Mouse (Mus musculus) limb, embryonic 12.5 days (tissue): Measurements from ENCODE around the gene Msi2. TPM values are rescaled to one million over a fixed set of nuclear protein-coding genes. Genes with fewer than 3 reads are reported as not detected.
A peak's percentile ranks its signal among the peaks of the same experiment; 100 is the strongest.

Source experiments
- ATAC-seq: fragments of 200-750 bp; cut with Nextera tagmentation; 2 replicates; pipeline ENCODE4 v1.8.0; 2017; ENCODE audit warnings: low read depth, moderate TSS enrichment; ENCODE audit not compliant: insufficient number of reproducible peaks, insufficient read depth, low FRiP score, low TSS enrichment
- H3K27ac ChIP-seq: fragments of 300-500 bp; sonication (generic); 2 replicates; pipeline ENCODE4 v1.5.1; 2016; ENCODE audit warnings: mild to moderate bottlenecking, moderate library complexity
- H3K27me3 ChIP-seq: fragments of 300-500 bp; sonication (generic); 2 replicates; pipeline ENCODE4 v1.6.1; 2016; ENCODE audit warnings: mild to moderate bottlenecking, moderate library complexity
- H3K36me3 ChIP-seq: fragments of 300-500 bp; sonication (generic); 2 replicates; pipeline ENCODE4 v1.6.1; 2016; ENCODE audit warnings: mild to moderate bottlenecking, moderate library complexity
- H3K4me1 ChIP-seq: fragments of 300-500 bp; sonication (generic); replicated peaks from 2 replicates; pipeline ENCODE4 v1.6.1; 2016
- H3K4me2 ChIP-seq: fragments of 300-500 bp; sonication (generic); 2 replicates; pipeline ENCODE4 v1.6.1; 2016; ENCODE audit warnings: mild to moderate bottlenecking, moderate library complexity
- H3K4me3 ChIP-seq: fragments of 300-500 bp; sonication (generic); replicated peaks from 2 replicates; pipeline ENCODE4 v1.5.1; 2016; ENCODE audit warnings: mild to moderate bottlenecking
- H3K9ac ChIP-seq: fragments of 300-500 bp; sonication (generic); replicated peaks from 2 replicates; pipeline ENCODE4 v1.6.1; 2016; ENCODE audit warnings: mild to moderate bottlenecking, moderate library complexity
- H3K9me3 ChIP-seq: fragments of 300-500 bp; sonication (generic); 2 replicates; pipeline ENCODE4 v1.6.1; 2016; ENCODE audit warnings: mild to moderate bottlenecking, moderate library complexity
- WGBS: fragments of 180-500 bp; shearing (Covaris S2); methylation state at CpG from one replicate; pipeline ENCODE4 v1.1.7; 2016; 5-methylcytosine and 5-hydroxymethylcytosine counted together
- polyA plus RNA-seq: library from polyadenylated mRNA; unstranded; fragments of >200 nt; fragmentation: Nextera tagmentation; extraction: Ambion mirVana; gene quantifications from 2 replicates; pipeline ENCODE4 v1.2.1, GENCODE M21; 2016

The Msi2 gene
- polyA plus RNA-seq, 1 experiment from 2014 or later = 24.0 TPM

DNA sequence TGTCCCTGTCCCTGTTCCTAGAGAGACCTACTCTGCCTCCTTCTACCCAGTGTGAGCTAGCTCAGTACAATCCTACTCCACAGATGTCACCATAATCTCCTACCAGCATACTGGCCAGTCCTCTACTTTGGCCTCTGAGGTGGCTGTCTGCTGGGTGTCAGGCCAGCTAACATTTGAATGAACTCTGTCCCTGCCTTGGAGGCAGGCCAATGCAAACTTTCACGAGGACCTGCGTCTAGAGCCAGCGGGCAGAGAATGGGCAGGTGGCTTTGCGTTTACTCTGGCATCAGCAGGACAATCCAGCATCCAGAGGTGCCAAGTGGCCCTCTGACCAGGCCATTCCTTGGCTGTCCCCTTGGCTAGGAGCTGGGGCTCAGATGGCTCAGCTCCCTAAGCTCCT is 331.4 kb downstream of the Msi2 start:
- Histone ChIP-seq H3K4me3 (no peak overlapping the region), H3K9ac (no peak overlapping the region), H3K36me3 (peaks cover 37% of the 10 kb centered on the region), H3K4me1 (no peaks in the 10 kb centered on the region), H3K27me3 (no peaks in the 10 kb centered on the region), H3K27ac (no peak overlapping the region), H3K9me3 (no peaks in the 10 kb centered on the region), H3K4me2 (no peak overlapping the region)
- WGBS = 86% methylated on average over 4 of the region's 4 CpGs
- ATAC-seq = no peak

GRCm38 (mm10) chr11:88382449-88382848 is 335.9 kb downstream of the Msi2 start:
- Histone ChIP-seq H3K27me3 (no peaks in the 10 kb centered on the region), H3K9ac (no peak overlapping the region), H3K4me1 (no peaks in the 10 kb centered on the region), H3K4me3 (no peak overlapping the region), H3K36me3 (peaks cover 45% of the 10 kb centered on the region), H3K9me3 (no peaks in the 10 kb centered on the region), H3K4me2 (no peak overlapping the region), H3K27ac (no peak overlapping the region)
- WGBS = 87% methylated on average over 9 of the region's 9 CpGs
- no peak for ATAC-seq

DNA sequence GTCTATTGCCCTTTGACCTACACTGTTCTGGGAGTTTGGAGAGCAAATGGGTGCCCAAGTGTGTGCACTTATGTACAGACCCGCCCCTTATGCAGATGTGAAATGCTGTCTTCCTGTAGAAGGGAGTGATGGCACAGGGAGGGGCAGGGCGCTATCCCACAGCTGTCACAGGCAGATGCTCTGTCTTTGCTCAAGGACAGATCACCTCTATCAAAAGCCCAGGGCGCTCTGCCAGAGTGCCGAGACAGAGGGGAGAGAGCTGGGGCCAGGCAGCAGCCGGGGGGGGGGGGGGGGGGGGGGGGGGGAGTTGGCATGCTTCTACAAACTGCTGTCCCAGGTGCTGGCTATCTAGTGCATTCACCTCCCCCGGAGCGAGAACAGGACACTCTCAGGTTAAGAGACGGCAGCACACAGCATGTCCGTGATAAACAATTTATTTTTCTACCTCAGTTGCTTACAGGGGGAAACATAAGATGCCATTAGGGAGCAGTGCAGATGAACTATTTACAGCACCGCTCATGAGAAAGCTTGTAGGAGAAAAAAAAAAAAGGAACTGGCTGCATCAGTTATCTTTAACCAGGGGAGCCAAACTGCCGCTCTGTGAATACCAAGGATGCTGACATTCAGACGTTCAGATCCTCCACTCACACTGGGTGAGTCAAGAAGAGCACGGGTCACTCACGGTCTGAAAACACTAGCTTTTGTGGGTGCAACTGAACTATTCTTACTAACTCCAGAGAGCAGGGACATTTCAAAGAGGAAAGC is 337.0 kb downstream of the Msi2 start:
- H3K9ac ChIP-seq = no peak overlapping the region
- WGBS = 67% methylated on average over 11 of the region's 14 CpGs
- H3K9me3 ChIP-seq = no peaks in the 10 kb centered on the region
- H3K27ac ChIP-seq = no peak overlapping the region
- H3K4me3 ChIP-seq = no peak overlapping the region
- peaks cover 52% of the 10 kb centered on the region for H3K36me3 ChIP-seq
- no peak for ATAC-seq
- no peaks in the 10 kb centered on the region for H3K4me1 ChIP-seq
- no peak overlapping the region for H3K4me2 ChIP-seq
- H3K27me3 ChIP-seq = no peaks in the 10 kb centered on the region

DNA sequence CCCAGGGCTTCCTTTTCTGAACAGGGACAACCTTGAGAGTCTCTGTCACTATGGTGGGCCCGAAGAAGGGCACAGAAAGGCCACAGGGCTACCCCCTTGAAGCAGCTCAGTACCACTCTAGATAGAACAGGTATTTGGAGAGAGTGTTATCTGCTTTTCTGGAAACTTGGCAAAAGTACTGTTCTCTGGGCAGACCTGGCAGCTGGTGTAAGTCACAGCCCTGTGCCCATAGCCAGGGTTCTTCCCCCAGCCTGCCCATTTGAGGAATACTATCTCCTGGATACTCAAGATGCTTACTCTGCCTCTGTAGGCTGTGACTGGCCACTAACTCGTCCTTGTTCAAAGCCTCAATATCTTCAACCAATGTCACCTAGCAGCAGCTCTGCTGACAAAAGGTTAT is 338.7 kb downstream of the Msi2 start:
- Histone ChIP-seq H3K9me3 (no peaks in the 10 kb centered on the region), H3K4me2 (no peak overlapping the region), H3K9ac (no peak overlapping the region), H3K4me3 (no peak overlapping the region), H3K36me3 (peaks cover 44% of the 10 kb centered on the region), H3K27me3 (no peaks in the 10 kb centered on the region), H3K4me1 (no peaks in the 10 kb centered on the region), H3K27ac (no peak overlapping the region)
- no peak for ATAC-seq
- 82% methylated on average over 2 of the region's 2 CpGs for WGBS

- no peak overlapping the region for H3K9ac ChIP-seq
- ATAC-seq = no peak
- no peaks in the 10 kb centered on the region for H3K9me3 ChIP-seq
- 57% methylated on average over 9 of the region's 9 CpGs for WGBS
- peaks cover 38% of the 10 kb centered on the region for H3K36me3 ChIP-seq
- H3K4me1 ChIP-seq = no peaks in the 10 kb centered on the region
- no peak overlapping the region for H3K4me3 ChIP-seq
- no peaks in the 10 kb centered on the region for H3K27me3 ChIP-seq
- H3K4me2 ChIP-seq = no peak overlapping the region
- H3K27ac ChIP-seq = no peak overlapping the region
Observed at GRCm38 (mm10) chr11:88378686-88379339, 339.5 kb downstream of the Msi2 start.

GRCm38 (mm10) chr11:88372589-88372988 is 345.7 kb downstream of the Msi2 start:
- H3K4me3 ChIP-seq = no peak overlapping the region
- no peaks in the 10 kb centered on the region for H3K27me3 ChIP-seq
- H3K4me2 ChIP-seq = no peak overlapping the region
- H3K36me3 ChIP-seq = peaks cover 30% of the 10 kb centered on the region; the same call in 1 of the 2 replicates
- no peak for ATAC-seq
- no peak overlapping the region for H3K9ac ChIP-seq
- 89% methylated on average over 4 of the region's 4 CpGs for WGBS
- no peaks in the 10 kb centered on the region for H3K4me1 ChIP-seq
- H3K9me3 ChIP-seq = no peaks in the 10 kb centered on the region
- 0 out of 2 replicates have a peak overlapping the region, but pooled peaks have one; percentile 41 for H3K27ac ChIP-seq

DNA sequence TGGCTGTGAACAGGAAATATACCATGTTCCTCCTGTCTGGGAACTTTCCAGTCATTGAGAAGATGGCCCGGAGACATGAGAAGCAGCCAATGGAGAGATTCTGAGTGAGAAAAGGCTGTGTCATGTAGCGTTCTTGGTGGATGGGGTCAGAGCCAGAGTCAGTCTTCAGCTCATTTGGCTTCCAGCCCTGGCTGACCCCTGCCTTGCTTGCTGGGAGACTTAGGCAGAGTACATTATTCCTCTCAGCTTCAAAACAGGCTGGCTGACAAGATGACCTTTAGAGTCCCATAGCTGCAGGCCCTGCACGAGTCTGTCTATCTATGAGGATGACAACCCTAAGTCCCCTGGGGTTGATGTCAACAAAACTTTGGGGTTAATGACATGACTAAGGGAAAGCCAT is 348.4 kb downstream of the Msi2 start:
- WGBS = 87% methylated on average over 3 of the region's 3 CpGs

GRCm38 (mm10) chr11:88367501-88367900 is 350.8 kb downstream of the Msi2 start:
- Histone ChIP-seq H3K36me3 (peaks cover 28% of the 10 kb centered on the region), H3K9me3 (no peaks in the 10 kb centered on the region), H3K27ac (no peak overlapping the region), H3K27me3 (no peaks in the 10 kb centered on the region), H3K4me2 (no peak overlapping the region), H3K9ac (no peak overlapping the region), H3K4me1 (no peaks in the 10 kb centered on the region; the same call in 1 of the 2 replicates), H3K4me3 (no peak overlapping the region)
- 87% methylated on average over 4 of the region's 4 CpGs for WGBS
- no peak for ATAC-seq

More for the DNA sequence above, 348.4 kb downstream of the Msi2 start:
- Histone ChIP-seq H3K4me2 (no peak overlapping the region), H3K9ac (no peak overlapping the region), H3K4me3 (no peak overlapping the region), H3K4me1 (no peaks in the 10 kb centered on the region; the same call in 1 of the 2 replicates), H3K9me3 (no peaks in the 10 kb centered on the region), H3K27ac (no peak overlapping the region), H3K36me3 (peaks cover 32% of the 10 kb centered on the region), H3K27me3 (no peaks in the 10 kb centered on the region)
- no peak for ATAC-seq

DNA sequence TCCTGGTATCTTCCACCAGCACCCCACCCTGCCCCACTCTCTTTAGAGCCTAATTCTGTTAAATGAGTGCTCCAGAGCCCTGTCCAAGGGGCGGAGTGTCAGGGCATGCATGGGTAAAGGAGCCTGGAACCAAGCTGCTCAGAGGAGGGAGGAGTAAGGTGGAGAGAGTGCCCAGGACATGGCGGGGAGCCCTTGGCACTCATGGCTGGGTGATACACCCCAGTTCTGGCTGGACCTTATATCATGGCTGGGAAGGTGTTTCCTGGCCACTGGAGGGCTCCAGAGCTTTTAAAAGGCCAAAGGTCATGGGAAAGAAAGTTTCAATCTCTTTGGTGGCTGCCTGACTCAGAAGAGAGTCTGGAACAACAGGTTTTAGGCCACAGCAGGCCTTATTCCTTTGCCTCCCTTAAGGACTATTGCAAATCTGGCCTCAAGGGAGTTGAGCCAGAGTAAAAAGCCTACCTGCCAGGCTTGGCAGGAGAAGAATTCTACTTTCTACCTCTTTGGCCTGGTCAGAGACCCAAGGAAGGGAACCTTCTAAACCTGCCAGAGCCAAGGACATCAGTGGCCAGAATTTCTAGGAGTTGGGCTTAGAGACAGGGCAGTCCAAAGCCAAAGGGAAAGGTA is 352.3 kb downstream of the Msi2 start:
- no peak overlapping the region for H3K27ac ChIP-seq
- H3K36me3 ChIP-seq = peaks cover 28% of the 10 kb centered on the region
- 90% methylated on average over 2 of the region's 2 CpGs for WGBS
- H3K4me1 ChIP-seq = no peaks in the 10 kb centered on the region; the same call in 1 of the 2 replicates
- H3K27me3 ChIP-seq = no peaks in the 10 kb centered on the region
- no peak overlapping the region for H3K4me2 ChIP-seq
- ATAC-seq = no peak
- no peak overlapping the region for H3K9ac ChIP-seq
- no peak overlapping the region for H3K4me3 ChIP-seq
- no peaks in the 10 kb centered on the region for H3K9me3 ChIP-seq

- peaks cover 24% of the 10 kb centered on the region for H3K36me3 ChIP-seq
Observed at GRCm38 (mm10) chr11:88364231-88364630, 354.1 kb downstream of the Msi2 start.

DNA sequence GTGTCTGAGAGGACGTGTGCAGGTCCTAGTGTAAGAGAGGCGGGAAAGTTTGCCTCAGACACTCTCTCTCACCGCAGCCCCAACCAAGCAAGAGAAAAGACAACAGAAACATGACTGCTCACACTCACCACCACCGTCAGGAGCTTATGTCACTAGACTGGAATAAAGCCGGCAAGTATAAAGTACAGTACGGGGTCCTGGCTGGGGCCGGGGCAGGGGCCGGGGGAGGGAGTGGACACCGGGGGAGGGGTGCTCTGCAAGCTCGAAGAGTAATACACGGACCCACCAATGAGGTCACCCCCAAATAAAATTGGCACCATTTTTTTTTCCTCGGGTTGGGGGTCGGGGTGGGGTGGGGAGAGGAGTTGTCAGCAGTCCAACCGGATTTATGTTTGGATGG is 354.8 kb downstream of the Msi2 start:
- Histone ChIP-seq H3K27me3 (no peaks in the 10 kb centered on the region), H3K9ac (no peak overlapping the region), H3K4me2 (no peak overlapping the region), H3K9me3 (no peaks in the 10 kb centered on the region), H3K27ac (no peak overlapping the region), H3K4me1 (no peaks in the 10 kb centered on the region; the same call in 1 of the 2 replicates), H3K36me3 (peaks cover 28% of the 10 kb centered on the region), H3K4me3 (no peak overlapping the region)
- no peak; the same call in 1 of the 2 replicates for ATAC-seq
- 83% methylated on average over 14 of the region's 14 CpGs for WGBS

More at GRCm38 (mm10) chr11:88364231-88364630, 354.1 kb downstream of the Msi2 start:
- Histone ChIP-seq H3K27ac (no peak overlapping the region), H3K4me1 (no peaks in the 10 kb centered on the region; the same call in 1 of the 2 replicates), H3K27me3 (no peaks in the 10 kb centered on the region), H3K9ac (no peak overlapping the region), H3K9me3 (no peaks in the 10 kb centered on the region), H3K4me3 (no peak overlapping the region), H3K4me2 (no peak overlapping the region)
- whole genome bisulfite sequencing = 91% methylated on average over 3 of the region's 3 CpGs
- no peak for ATAC-seq
